Comparison of ENCODE assay signal across 8 mouse cellular contexts in the genomic region with DNA sequence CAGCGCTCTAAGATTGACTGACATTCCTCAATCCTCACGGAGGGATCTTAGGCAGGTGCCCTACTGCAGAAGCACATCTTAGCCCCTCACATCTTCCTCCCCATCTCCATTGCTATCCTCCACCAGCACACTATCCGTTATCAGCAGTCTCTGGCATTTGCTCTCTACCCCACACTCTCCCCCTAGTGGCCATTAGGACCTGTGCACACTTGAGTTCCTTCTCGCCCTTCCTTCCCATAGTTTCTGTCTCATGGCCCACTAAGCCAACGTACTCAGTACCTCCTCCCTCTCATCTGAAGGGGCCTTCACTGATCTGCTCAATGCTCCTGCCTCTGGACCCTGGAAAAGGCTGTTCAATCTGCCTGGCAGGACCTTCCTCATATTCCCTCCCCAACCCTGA. TPM values are rescaled to one million over a fixed set of nuclear protein-coding genes. Genes with fewer than 3 reads are reported as not detected.
DNase-seq lines count a peak whose midpoint lies in the region; ATAC-seq and TF ChIP-seq lines count a peak whose summit lies in the region.
"Had no signal": no experiment of that assay in that cellular context is flagged by ENCODE, and none has a peak within 500 bp of the region (broad histone marks: within the 10 kb centered on the region; RNA-seq: fewer than 3 reads in every experiment).

No protein-coding gene starts in this region.

- TF ChIP-seq CTCF in kidney, adult 2 months (conservative IDR thresholded peaks at IDR 0.05; ENCODE audit: insufficient read depth, insufficient read length, low read depth, low read length), result peak; percentile 89
- TF ChIP-seq CTCF in brain, embryonic 14.5 days (IDR thresholded peaks at IDR 0.05; ENCODE audit: borderline replicate concordance, extremely low read depth, insufficient read depth, insufficient read length), result peak; percentile 77; the same call in 1 of the 2 replicates

- no peak overlapping the region for H3K27ac ChIP-seq in kidney, adult 2 months (ENCODE audit: insufficient read depth, low read depth, low read length)
- H3K27ac ChIP-seq in kidney, embryonic 16.5 days (ENCODE audit: low read length), result no peak overlapping the region
- H3K27ac ChIP-seq: neural tube, embryonic 13.5 days had no signal

- H3K27me3 ChIP-seq in kidney, adult 2 months (replicated peaks; ENCODE audit: control insufficient read depth, insufficient read depth, low read length), result no peaks in the 10 kb centered on the region
- H3K27me3 ChIP-seq in kidney, embryonic 16.5 days (ENCODE audit: insufficient read depth, low read length), result peaks cover 13% of the 10 kb centered on the region

- no peak for TF ChIP-seq POLR2A in kidney, adult 2 months (IDR thresholded peaks at IDR 0.05; ENCODE audit: low read depth, low read length)
- no peak for TF ChIP-seq POLR2A in brain, embryonic 14.5 days (IDR thresholded peaks at IDR 0.05; ENCODE audit: borderline replicate concordance, extremely low read depth, insufficient read depth, insufficient read length, poor library complexity, severe bottlenecking)

- H3K9ac ChIP-seq in kidney, embryonic 16.5 days (replicated peaks; ENCODE audit: low read length), result no peak overlapping the region
- H3K9ac ChIP-seq: neural tube, embryonic 13.5 days had no signal

- no peak for ATAC-seq in kidney, embryonic 16.5 days (ENCODE audit: low FRiP score, low TSS enrichment)
- ATAC-seq in megakaryocyte progenitor cell, adult 5-6 weeks (replicated peaks; ENCODE audit: poor library complexity), result peak; percentile 63

- WGBS in kidney, adult 2 months, result 5% methylated on average over 5 of the region's 5 CpGs
- WGBS in kidney, embryonic 16.5 days, result 5% methylated on average over 5 of the region's 5 CpGs

- H3K4me2 ChIP-seq in kidney, embryonic 16.5 days (replicated peaks; ENCODE audit: low read depth, low read length), result no peak overlapping the region

- no peaks in the 10 kb centered on the region for H3K36me3 ChIP-seq in kidney, adult 2 months (ENCODE audit: control insufficient read depth, insufficient read depth, low read length)
- no peaks in the 10 kb centered on the region for H3K36me3 ChIP-seq in kidney, embryonic 16.5 days (ENCODE audit: insufficient read depth, low read length)
- H3K36me3 ChIP-seq: neural tube, embryonic 13.5 days had no signal

- H3K9me3 ChIP-seq in kidney, embryonic 16.5 days (ENCODE audit: low read length), result no peaks in the 10 kb centered on the region
- H3K9me3 ChIP-seq: neural tube, embryonic 13.5 days had no signal

- peak; percentile 59 for DNase-seq in kidney, adult 2 months
- DNase-seq in ES-CJ7 (ENCODE audit: low read depth, low spot score), result peak; percentile 89
- DNase-seq in brain, embryonic 14.5 days (ENCODE audit: low read depth), result peak; percentile 70
- DNase-seq in heart, postnatal 4 days, result peak; percentile 50
- no peak for DNase-seq in left cerebral cortex, adult 18-20 months (ENCODE audit: low spot score in 2 of 2)

- no peak overlapping the region for H3K4me3 ChIP-seq in kidney, adult 2 months (ENCODE audit: insufficient read depth, low read depth, low read length)
- H3K4me3 ChIP-seq in kidney, embryonic 16.5 days (ENCODE audit: low read length), result no peak overlapping the region
- H3K4me3 ChIP-seq: neural tube, embryonic 13.5 days had no signal

- no peaks in the 10 kb centered on the region for H3K4me1 ChIP-seq in kidney, adult 2 months (ENCODE audit: control insufficient read depth, insufficient read depth, low read length)
- peaks cover 5% of the 10 kb centered on the region; the same call in 1 of the 2 replicates for H3K4me1 ChIP-seq in kidney, embryonic 16.5 days (ENCODE audit: insufficient read depth, low read length)

RNA-seq across cellular contexts. Expression of a gene that starts 4.0 kb away (rescaled TPM):
- 28.7 and 44.4 TPM in 2 replicates for polyA plus RNA-seq in kidney, adult 2 months (2012; rRNA removed)
- polyA plus RNA-seq in kidney, embryonic 16.5 days (2015; fragmentation: Nextera tagmentation; extraction: Ambion mirVana), result 17.8 and 19.6 TPM in 2 replicates
- polyA plus RNA-seq in brain, embryonic 14.5 days (2012; rRNA removed), result 237 and 327 TPM in 2 replicates
- total RNA-seq in heart, postnatal 4 days (2021), result 10 to 100 TPM; 37.5 to 39.8 TPM
- total RNA-seq in megakaryocyte progenitor cell, adult 5-6 weeks (2015), result 2.9 and 5.9 TPM in 2 replicates
- total RNA-seq in megakaryocyte progenitor cell, adult 5-6 weeks (2017), result 2.3 and 2.4 TPM in 2 replicates
- total RNA-seq in left cerebral cortex, adult 18-20 months (2021), result 100 to 1,000 TPM; 348 to 367 TPM

RNA-seq across cellular contexts. Expression of a gene that starts 59.1 kb away (rescaled TPM):
- 2.7 and 3.2 TPM in 2 replicates for polyA plus RNA-seq in kidney, adult 2 months (2012; rRNA removed)
- polyA plus RNA-seq in kidney, embryonic 16.5 days (2015; fragmentation: Nextera tagmentation; extraction: Ambion mirVana), result 0.85 and 1.0 TPM in 2 replicates
- 0.62 and 0.77 TPM in 2 replicates for polyA plus RNA-seq in brain, embryonic 14.5 days (2012; rRNA removed)
- under 1 TPM; 0.27 to 0.41 TPM for total RNA-seq in heart, postnatal 4 days (2021)
- total RNA-seq in megakaryocyte progenitor cell, adult 5-6 weeks (2015), result not detected in 2 replicates
- 0.46 TPM in 1 of 2 replicates, not detected in the other for total RNA-seq in megakaryocyte progenitor cell, adult 5-6 weeks (2017)
- under 1 TPM; 0.53 to 0.66 TPM for total RNA-seq in left cerebral cortex, adult 18-20 months (2021)

RNA-seq across cellular contexts. Expression of a gene that starts 59.4 kb away (rescaled TPM):
- 2.0 and 3.6 TPM in 2 replicates for polyA plus RNA-seq in kidney, adult 2 months (2012; rRNA removed)
- polyA plus RNA-seq in kidney, embryonic 16.5 days (2015; fragmentation: Nextera tagmentation; extraction: Ambion mirVana), result 58.2 and 65.1 TPM in 2 replicates
- polyA plus RNA-seq in brain, embryonic 14.5 days (2012; rRNA removed), result 20.3 and 31.9 TPM in 2 replicates
- total RNA-seq in heart, postnatal 4 days (2021), result 10 to 100 TPM; 25.8 to 26.1 TPM
- 40.3 and 51.0 TPM in 2 replicates for total RNA-seq in megakaryocyte progenitor cell, adult 5-6 weeks (2015)
- total RNA-seq in megakaryocyte progenitor cell, adult 5-6 weeks (2017), result 32.5 and 38.1 TPM in 2 replicates
- under 1 TPM; 0.37 to 0.42 TPM for total RNA-seq in left cerebral cortex, adult 18-20 months (2021)

Comparison
In these comparisons a context has a peak if more than half of its experiments do, and no peak if none do; other contexts are left out.
1. DNase-seq: peak in kidney, adult 2 months (single experiment), ES-CJ7 (single experiment), brain, embryonic 14.5 days (single experiment) and heart, postnatal 4 days (single experiment); none in left cerebral cortex, adult 18-20 months (0 of 2).
2. RNA of a gene that starts 4.0 kb away (total RNA-seq): 348 to 367 TPM in left cerebral cortex, adult 18-20 months and 37.5 to 39.8 TPM in heart, postnatal 4 days; 2.3 to 5.9 TPM in megakaryocyte progenitor cell, adult 5-6 weeks; every median in the first group is over 4 times any median in the second.
3. RNA of a gene that starts 59.4 kb away (total RNA-seq): 32.5 to 51.0 TPM in megakaryocyte progenitor cell, adult 5-6 weeks and 25.8 to 26.1 TPM in heart, postnatal 4 days; 0.37 to 0.42 TPM in left cerebral cortex, adult 18-20 months; every median in the first group is over 10 times any median in the second.